Mouse (Mus musculus): ENCODE data around the gene Fars2. TPM values are rescaled to one million over a fixed set of nuclear protein-coding genes. Genes with fewer than 3 reads are reported as not detected.
A peak's percentile ranks its signal among the peaks of the same experiment; 100 is the strongest.

Fars2 gene
- total and polyA plus RNA-seq, 2 experiments from 2014 or later, result 30.3 to 30.6 TPM

- 74% methylated on average over 1 of the region's 1 CpGs for WGBS
- Histone ChIP-seq H3K27me3 (ENCODE audit: insufficient read depth, low read length) (no peaks in the 10 kb centered on the region), H3K27ac (ENCODE audit: low read depth, low read length) (no peak overlapping the region), H3K4me2 (ENCODE audit: low read depth, low read length, poor library complexity, severe bottlenecking) (no peak overlapping the region), H3K4me1 (ENCODE audit: insufficient read depth, low read length) (no peaks in the 10 kb centered on the region), H3K36me3 (ENCODE audit: insufficient read depth, low read length) (no peaks in the 10 kb centered on the region), H3K9ac (replicated peaks; ENCODE audit: low read length, poor library complexity, severe bottlenecking) (no peak overlapping the region), H3K9me3 (ENCODE audit: low read length) (no peaks in the 10 kb centered on the region), H3K4me3 (ENCODE audit: low read depth, low read length) (no peak overlapping the region)
- DNase-seq (ENCODE audit: low spot score) (no peak), ATAC-seq (ENCODE audit: low FRiP score) (no peak)
- TF ChIP-seq CTCF (IDR thresholded peaks at IDR 0.05), result no peak
These were observed 125.0 kb downstream of the Fars2 start for GRCm38 (mm10) chr13:36242261-36242660.

GRCm38 (mm10) chr13:36253936-36254335 is 136.7 kb downstream of the Fars2 start:
- TF ChIP-seq CTCF (IDR thresholded peaks at IDR 0.05), result no peak
- no peak overlapping the region for H3K4me3 ChIP-seq (ENCODE audit: low read depth, low read length)
- H3K27me3 ChIP-seq (ENCODE audit: insufficient read depth, low read length), result no peaks in the 10 kb centered on the region
- H3K27ac ChIP-seq (ENCODE audit: low read depth, low read length), result no peak overlapping the region
- H3K9ac ChIP-seq (replicated peaks; ENCODE audit: low read length, poor library complexity, severe bottlenecking), result no peak overlapping the region
- no peak for ATAC-seq (ENCODE audit: low FRiP score)
- WGBS, result 64% methylated on average over 3 of the region's 3 CpGs
- H3K4me2 ChIP-seq (ENCODE audit: low read depth, low read length, poor library complexity, severe bottlenecking), result no peak overlapping the region
- DNase-seq (ENCODE audit: low spot score), result no peak
- no peaks in the 10 kb centered on the region for H3K4me1 ChIP-seq (ENCODE audit: insufficient read depth, low read length)
- H3K9me3 ChIP-seq (ENCODE audit: low read length), result no peaks in the 10 kb centered on the region
- no peaks in the 10 kb centered on the region for H3K36me3 ChIP-seq (ENCODE audit: insufficient read depth, low read length)

GRCm38 (mm10) chr13:36257213-36257612 is 140.0 kb downstream of the Fars2 start:
- TF ChIP-seq CTCF (IDR thresholded peaks at IDR 0.05), result no peak
- Histone ChIP-seq H3K4me3 (ENCODE audit: low read depth, low read length) (no peak overlapping the region), H3K9me3 (ENCODE audit: low read length) (no peaks in the 10 kb centered on the region), H3K9ac (replicated peaks; ENCODE audit: low read length, poor library complexity, severe bottlenecking) (no peak overlapping the region), H3K4me2 (ENCODE audit: low read depth, low read length, poor library complexity, severe bottlenecking) (no peak overlapping the region), H3K4me1 (ENCODE audit: insufficient read depth, low read length) (no peaks in the 10 kb centered on the region), H3K27me3 (ENCODE audit: insufficient read depth, low read length) (no peaks in the 10 kb centered on the region), H3K27ac (ENCODE audit: low read depth, low read length) (peak overlapping the region; percentile 34; the same call in 1 of the 2 replicates), H3K36me3 (ENCODE audit: insufficient read depth, low read length) (no peaks in the 10 kb centered on the region)
- 48% methylated on average over 5 of the region's 5 CpGs for WGBS
- DNase-seq (ENCODE audit: low spot score), result peak; percentile 17
- peak; percentile 77 for ATAC-seq (ENCODE audit: low FRiP score)

- Histone ChIP-seq H3K4me3 (ENCODE audit: low read depth, low read length) (no peak overlapping the region), H3K27me3 (ENCODE audit: insufficient read depth, low read length) (no peaks in the 10 kb centered on the region), H3K9ac (replicated peaks; ENCODE audit: low read length, poor library complexity, severe bottlenecking) (no peak overlapping the region), H3K9me3 (ENCODE audit: low read length) (no peaks in the 10 kb centered on the region), H3K27ac (ENCODE audit: low read depth, low read length) (no peak overlapping the region), H3K4me2 (ENCODE audit: low read depth, low read length, poor library complexity, severe bottlenecking) (no peak overlapping the region), H3K36me3 (ENCODE audit: insufficient read depth, low read length) (no peaks in the 10 kb centered on the region), H3K4me1 (ENCODE audit: insufficient read depth, low read length) (no peaks in the 10 kb centered on the region; the same call in 1 of the 2 replicates)
- WGBS, result 84% methylated on average over 1 of the region's 1 CpGs
- TF ChIP-seq CTCF (IDR thresholded peaks at IDR 0.05), result no peak
- DNase-seq (ENCODE audit: low spot score) (no peak), ATAC-seq (ENCODE audit: low FRiP score) (no peak)
These were observed 142.5 kb downstream of the Fars2 start for GRCm38 (mm10) chr13:36259754-36260153.

- no peak overlapping the region for H3K4me3 ChIP-seq (ENCODE audit: low read depth, low read length)
- H3K27ac ChIP-seq (ENCODE audit: low read depth, low read length), result no peak overlapping the region
- H3K9ac ChIP-seq (replicated peaks; ENCODE audit: low read length, poor library complexity, severe bottlenecking), result no peak overlapping the region
- DNase-seq (ENCODE audit: low spot score) (no peak), ATAC-seq (ENCODE audit: low FRiP score) (no peak)
- H3K27me3 ChIP-seq (ENCODE audit: insufficient read depth, low read length), result no peaks in the 10 kb centered on the region
- no peak for TF ChIP-seq CTCF (IDR thresholded peaks at IDR 0.05)
- H3K4me1 ChIP-seq (ENCODE audit: insufficient read depth, low read length), result no peaks in the 10 kb centered on the region; the same call in 1 of the 2 replicates
- no peak overlapping the region for H3K4me2 ChIP-seq (ENCODE audit: low read depth, low read length, poor library complexity, severe bottlenecking)
- H3K36me3 ChIP-seq (ENCODE audit: insufficient read depth, low read length), result no peaks in the 10 kb centered on the region
- H3K9me3 ChIP-seq (ENCODE audit: low read length), result no peaks in the 10 kb centered on the region
- WGBS, result 77% methylated on average over 2 of the region's 2 CpGs
These were observed 144.1 kb downstream of the Fars2 start for GRCm38 (mm10) chr13:36261299-36261698.

GRCm38 (mm10) chr13:36263240-36264095 is 146.3 kb downstream of the Fars2 start:
- TF ChIP-seq CTCF (IDR thresholded peaks at IDR 0.05), result 0 out of 2 replicates have a peak, but pooled peaks have one; percentile 17
- Histone ChIP-seq H3K9ac (replicated peaks; ENCODE audit: low read length, poor library complexity, severe bottlenecking) (no peak overlapping the region), H3K27ac (ENCODE audit: low read depth, low read length) (no peak overlapping the region), H3K27me3 (ENCODE audit: insufficient read depth, low read length) (no peaks in the 10 kb centered on the region), H3K4me1 (ENCODE audit: insufficient read depth, low read length) (no peaks in the 10 kb centered on the region; the same call in 1 of the 2 replicates), H3K4me3 (ENCODE audit: low read depth, low read length) (no peak overlapping the region), H3K9me3 (ENCODE audit: low read length) (no peaks in the 10 kb centered on the region), H3K36me3 (ENCODE audit: insufficient read depth, low read length) (no peaks in the 10 kb centered on the region), H3K4me2 (ENCODE audit: low read depth, low read length, poor library complexity, severe bottlenecking) (no peak overlapping the region)
- WGBS, result 28% methylated on average over 5 of the region's 5 CpGs
- DNase-seq (ENCODE audit: low spot score), result no peak
- no peak for ATAC-seq (ENCODE audit: low FRiP score)

All from midbrain, postnatal 0 days (tissue).